Mouse (Mus musculus): ENCODE results near the gene Stoml1.

DNA sequence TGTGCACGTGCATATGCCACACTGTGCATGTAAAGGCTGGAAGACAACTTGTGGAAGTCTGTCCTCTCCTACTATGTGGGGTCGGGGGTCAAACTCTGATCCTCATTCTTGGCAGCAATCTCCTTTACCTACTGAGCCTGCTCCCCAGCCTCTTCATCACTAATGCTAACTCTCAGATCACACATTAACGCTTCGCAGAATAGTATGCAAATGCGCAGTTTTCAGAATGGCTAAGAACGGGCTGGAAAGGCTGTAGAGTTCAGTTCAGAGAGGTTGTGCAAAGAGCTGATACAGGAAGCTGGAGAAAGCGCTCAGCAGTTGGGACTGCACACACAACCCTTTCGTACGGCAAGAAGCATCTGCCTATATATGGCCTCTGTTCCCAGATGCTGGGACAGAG is 19.9 kb downstream of the Stoml1 start:
- TF ChIP-seq MAX (IDR thresholded peaks at IDR 0.05) (no peak), CTCF (IDR thresholded peaks at IDR 0.05; ENCODE audit: control insufficient read depth, insufficient read depth, insufficient read length) (no peak), CEBPB (IDR thresholded peaks at IDR 0.05; ENCODE audit: low read depth) (no peak), MYOG (IDR thresholded peaks at IDR 0.05; ENCODE audit: control insufficient read depth, extremely low read depth, insufficient read length) (no peak), USF1 (IDR thresholded peaks at IDR 0.05; ENCODE audit: low read depth) (no peak), MYOD1 (IDR thresholded peaks at IDR 0.05; ENCODE audit: control insufficient read depth, insufficient read length, low read depth) (no peak), FOSL1 (IDR thresholded peaks at IDR 0.05; ENCODE audit: insufficient read depth, low read length, poor library complexity, severe bottlenecking) (no peak)

Data from C2C12 (cell line).